Mouse (Mus musculus): Measurements from ENCODE around the gene Pfkp. TPM values are rescaled to one million over a fixed set of nuclear protein-coding genes. Genes with fewer than 3 reads are reported as not detected.

The Pfkp gene
- polyA plus RNA-seq, 1 experiment = 420 TPM

DNA sequence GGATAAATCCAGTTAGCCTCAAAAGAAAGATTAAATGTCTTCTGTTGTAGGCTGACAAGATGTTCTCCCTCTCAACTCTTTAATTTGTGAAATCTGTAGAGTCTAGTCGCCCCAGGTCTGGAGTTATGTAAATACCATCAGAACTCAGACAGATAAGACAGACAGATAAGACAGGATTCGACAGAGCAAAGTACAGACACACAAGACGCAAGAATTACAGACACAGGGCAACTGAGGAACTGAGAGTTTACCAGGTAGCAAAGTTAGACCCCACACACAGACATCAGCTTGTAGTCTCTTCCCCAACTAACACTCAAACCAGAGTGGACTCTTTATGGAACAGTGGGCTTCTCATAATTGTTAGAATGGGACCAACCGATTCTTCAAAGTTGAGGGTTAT, 15.6 kb downstream of the Pfkp start:
- Histone ChIP-seq H3K4me3 (ENCODE audit: insufficient read depth, low read depth, low read length) (no peak overlapping the region), H3K4me1 (ENCODE audit: control insufficient read depth, insufficient read depth, low read length) (peaks cover 29% of the 10 kb centered on the region), H3K27ac (ENCODE audit: insufficient read depth, low read depth, low read length) (0 out of 2 replicates have a peak overlapping the region, but pooled peaks have one; percentile 45)
- TF ChIP-seq POLR2A (IDR thresholded peaks at IDR 0.05; ENCODE audit: insufficient read depth, low read depth, low read length) = no peak
- no peak for TF ChIP-seq CTCF (IDR thresholded peaks at IDR 0.05; ENCODE audit: insufficient read depth, low read depth, low read length)
- WGBS = 77% methylated on average over 4 of the region's 4 CpGs

DNA sequence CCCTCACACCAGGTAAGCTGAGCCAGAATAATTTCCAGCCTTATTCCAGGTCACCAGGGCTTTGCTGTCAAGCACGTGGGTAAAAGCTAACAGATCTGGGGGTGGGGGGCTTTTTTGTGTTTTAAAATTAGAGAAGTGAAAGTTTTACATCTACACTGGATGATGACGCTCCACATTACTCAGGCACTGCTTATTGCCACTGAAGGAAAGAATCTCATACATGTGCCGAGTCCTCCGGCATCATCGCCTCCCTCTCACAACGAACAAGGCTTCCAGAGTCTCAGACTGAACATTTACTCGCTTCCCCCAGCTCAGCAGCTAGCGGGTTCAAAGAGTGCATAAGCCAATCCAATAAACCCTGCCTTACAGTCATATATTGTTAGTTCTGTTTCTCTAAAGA, 16.1 kb downstream of the Pfkp start:
- TF ChIP-seq POLR2A (IDR thresholded peaks at IDR 0.05; ENCODE audit: insufficient read depth, low read depth, low read length) (no peak), CTCF (IDR thresholded peaks at IDR 0.05; ENCODE audit: insufficient read depth, low read depth, low read length) (no peak)
- WGBS = 49% methylated on average over 8 of the region's 8 CpGs
- H3K27ac ChIP-seq (ENCODE audit: insufficient read depth, low read depth, low read length) = 0 out of 2 replicates have a peak overlapping the region, but pooled peaks have one; percentile 42
- H3K4me3 ChIP-seq (ENCODE audit: insufficient read depth, low read depth, low read length) = no peak overlapping the region
- peaks cover 29% of the 10 kb centered on the region for H3K4me1 ChIP-seq (ENCODE audit: control insufficient read depth, insufficient read depth, low read length)

DNA sequence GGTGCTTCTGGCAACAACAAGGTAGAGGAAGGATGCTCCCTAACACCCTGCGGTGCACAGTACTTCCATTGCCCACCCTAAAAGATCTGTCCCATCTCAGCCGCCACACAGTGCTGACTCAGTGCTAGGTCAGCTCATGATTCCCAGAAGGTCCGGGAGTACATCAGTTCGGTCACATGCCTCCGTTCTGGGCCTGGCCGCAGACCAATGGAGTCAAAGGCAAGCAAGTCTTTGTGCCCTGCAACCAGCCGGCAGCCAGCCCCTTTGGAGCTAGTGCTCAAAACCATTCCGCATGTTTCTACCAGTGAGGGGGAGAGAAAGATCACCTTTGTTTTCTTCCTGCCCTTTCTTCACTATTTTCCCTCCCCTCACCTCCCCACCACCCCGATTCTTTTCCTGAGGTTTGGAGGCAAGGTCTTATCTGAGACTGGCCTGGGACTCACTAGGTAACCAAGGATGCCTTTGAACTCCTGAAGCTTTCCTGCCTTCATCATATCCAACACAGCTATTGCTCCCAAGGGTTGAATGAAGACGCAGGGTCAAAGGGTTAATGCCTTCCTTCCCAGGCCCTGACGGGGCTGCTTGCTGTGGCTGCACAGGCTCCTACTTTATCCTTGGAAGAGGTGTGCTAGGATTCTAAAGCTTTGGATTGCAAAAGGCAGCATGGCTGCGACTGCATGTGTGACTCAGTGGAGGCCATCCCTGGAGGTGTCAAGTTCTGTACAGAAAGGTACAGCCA, 16.6 kb downstream of the Pfkp start:
- Histone ChIP-seq H3K4me1 (ENCODE audit: control insufficient read depth, insufficient read depth, low read length) (peaks cover 29% of the 10 kb centered on the region), H3K4me3 (ENCODE audit: insufficient read depth, low read depth, low read length) (no peak overlapping the region), H3K27ac (ENCODE audit: insufficient read depth, low read depth, low read length) (peak overlapping the region; percentile 42; the same call in 1 of the 2 replicates)
- WGBS = 78% methylated on average over 12 of the region's 12 CpGs
- TF ChIP-seq POLR2A (IDR thresholded peaks at IDR 0.05; ENCODE audit: insufficient read depth, low read depth, low read length) = no peak
- no peak for TF ChIP-seq CTCF (IDR thresholded peaks at IDR 0.05; ENCODE audit: insufficient read depth, low read depth, low read length)

DNA sequence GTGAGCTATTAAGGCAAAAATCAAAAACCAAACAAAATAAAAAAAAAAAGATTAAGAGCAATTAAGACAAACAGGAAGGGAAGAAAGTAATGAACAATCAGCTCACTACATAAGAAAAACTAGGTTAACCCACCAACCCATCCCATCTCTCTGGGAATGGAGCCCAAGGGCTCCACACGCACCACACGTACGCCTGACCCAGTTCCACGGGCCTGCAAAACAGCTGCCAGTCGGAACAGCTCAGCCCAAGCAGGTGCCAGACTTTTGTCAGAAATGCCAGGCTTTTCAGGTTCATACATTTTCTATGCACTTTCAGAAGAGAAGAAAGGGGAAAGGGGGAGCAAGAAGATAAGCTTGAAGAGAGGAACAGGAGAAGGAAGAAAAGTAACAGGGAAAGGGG, 17.9 kb downstream of the Pfkp start:
- WGBS = 62% methylated on average over 5 of the region's 5 CpGs
- H3K4me3 ChIP-seq (ENCODE audit: insufficient read depth, low read depth, low read length) = no peak overlapping the region
- H3K27ac ChIP-seq (ENCODE audit: insufficient read depth, low read depth, low read length) = no peak overlapping the region
- no peak for TF ChIP-seq POLR2A (IDR thresholded peaks at IDR 0.05; ENCODE audit: insufficient read depth, low read depth, low read length)
- TF ChIP-seq CTCF (IDR thresholded peaks at IDR 0.05; ENCODE audit: insufficient read depth, low read depth, low read length) = no peak
- H3K4me1 ChIP-seq (ENCODE audit: control insufficient read depth, insufficient read depth, low read length) = peaks cover 29% of the 10 kb centered on the region

DNA sequence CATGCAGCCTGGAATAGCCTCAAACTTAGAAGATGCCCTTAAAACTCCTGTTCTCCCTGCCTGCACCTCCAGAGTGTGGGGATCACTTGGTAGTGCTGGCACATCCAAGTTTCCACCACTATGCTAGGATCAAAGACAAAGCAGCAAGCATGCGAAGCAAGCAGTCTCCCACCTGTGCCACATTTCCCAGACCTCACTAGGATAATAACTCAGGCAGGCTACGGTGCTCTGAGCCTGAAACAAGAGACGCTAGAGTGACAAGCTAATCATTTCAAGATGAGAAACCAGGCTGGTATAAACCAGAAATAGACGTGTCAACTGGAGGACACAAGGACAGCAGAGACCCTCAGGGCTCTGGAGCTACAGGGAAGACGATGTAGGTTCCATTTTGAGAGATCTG, 18.6 kb downstream of the Pfkp start:
- no peak for TF ChIP-seq POLR2A (IDR thresholded peaks at IDR 0.05; ENCODE audit: insufficient read depth, low read depth, low read length)
- 83% methylated on average over 5 of the region's 5 CpGs for WGBS
- Histone ChIP-seq H3K4me1 (ENCODE audit: control insufficient read depth, insufficient read depth, low read length) (peaks cover 31% of the 10 kb centered on the region), H3K27ac (ENCODE audit: insufficient read depth, low read depth, low read length) (no peak overlapping the region), H3K4me3 (ENCODE audit: insufficient read depth, low read depth, low read length) (no peak overlapping the region)

DNA sequence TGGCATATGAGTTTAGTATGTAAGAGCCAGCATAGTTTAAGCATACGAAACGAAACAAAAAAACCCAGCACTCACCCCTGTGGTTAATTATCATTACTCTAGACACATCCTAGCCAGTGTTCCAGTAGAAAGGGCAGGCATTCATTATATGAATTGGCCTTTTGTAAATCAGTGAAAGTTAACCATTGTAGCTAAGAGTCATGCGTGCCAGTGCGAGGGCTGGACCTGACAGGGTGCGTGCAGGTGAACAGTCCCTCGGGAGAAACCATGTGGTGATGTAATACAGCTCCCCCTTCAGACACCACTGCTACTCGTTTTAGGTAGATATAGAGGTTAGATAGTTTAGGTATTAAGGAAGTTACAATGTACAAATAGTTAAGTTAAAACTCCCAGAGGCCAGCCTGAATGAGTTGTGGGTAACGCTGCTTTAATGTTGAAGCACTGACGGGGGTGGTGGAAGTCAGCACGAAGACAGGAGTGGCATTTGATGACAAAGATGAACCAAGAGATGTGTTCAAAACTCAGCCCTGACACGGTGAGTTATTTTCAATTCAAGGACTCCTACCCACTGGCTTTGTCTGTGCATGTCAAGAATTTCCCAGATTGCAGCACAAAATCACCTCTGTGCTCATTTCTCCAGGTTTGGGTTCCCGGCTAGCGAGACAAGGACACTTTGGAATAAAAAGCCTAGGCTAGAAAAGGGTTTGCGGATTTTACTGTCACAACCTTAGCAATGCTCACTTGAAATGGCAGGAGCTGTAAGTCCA, 19.4 kb downstream of the Pfkp start:
- Histone ChIP-seq H3K27ac (ENCODE audit: insufficient read depth, low read depth, low read length) (no peak overlapping the region), H3K4me1 (ENCODE audit: control insufficient read depth, insufficient read depth, low read length) (peaks cover 34% of the 10 kb centered on the region), H3K4me3 (ENCODE audit: insufficient read depth, low read depth, low read length) (no peak overlapping the region)
- WGBS = 81% methylated on average over 14 of the region's 14 CpGs
- TF ChIP-seq CTCF (IDR thresholded peaks at IDR 0.05; ENCODE audit: insufficient read depth, low read depth, low read length) (no peak), POLR2A (IDR thresholded peaks at IDR 0.05; ENCODE audit: insufficient read depth, low read depth, low read length) (no peak)

DNA sequence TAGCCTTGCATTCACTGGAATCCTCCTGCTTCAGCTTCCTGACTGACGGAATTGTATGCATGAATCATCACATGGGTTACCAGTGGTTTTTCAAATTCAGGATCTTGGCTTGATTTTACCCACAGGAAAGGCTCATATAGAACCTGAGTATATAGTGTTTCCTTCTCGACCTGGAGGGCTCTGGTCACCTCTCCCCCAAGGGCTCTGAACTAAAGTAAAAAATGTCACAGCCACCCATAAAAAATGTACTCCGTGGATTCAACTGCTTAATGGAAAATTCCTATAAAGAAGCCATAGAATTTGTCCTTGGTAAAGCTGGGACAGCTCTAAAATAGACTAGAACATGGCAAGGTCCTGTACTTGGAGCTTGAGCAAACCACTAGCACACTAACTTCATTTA, 20.3 kb downstream of the Pfkp start:
- Histone ChIP-seq H3K4me3 (ENCODE audit: insufficient read depth, low read depth, low read length) (no peak overlapping the region), H3K4me1 (ENCODE audit: control insufficient read depth, insufficient read depth, low read length) (peaks cover 24% of the 10 kb centered on the region), H3K27ac (ENCODE audit: insufficient read depth, low read depth, low read length) (no peak overlapping the region)
- no peak for TF ChIP-seq POLR2A (IDR thresholded peaks at IDR 0.05; ENCODE audit: insufficient read depth, low read depth, low read length)
- TF ChIP-seq CTCF (IDR thresholded peaks at IDR 0.05; ENCODE audit: insufficient read depth, low read depth, low read length) = no peak
- 93% methylated on average over 3 of the region's 3 CpGs for WGBS

DNA sequence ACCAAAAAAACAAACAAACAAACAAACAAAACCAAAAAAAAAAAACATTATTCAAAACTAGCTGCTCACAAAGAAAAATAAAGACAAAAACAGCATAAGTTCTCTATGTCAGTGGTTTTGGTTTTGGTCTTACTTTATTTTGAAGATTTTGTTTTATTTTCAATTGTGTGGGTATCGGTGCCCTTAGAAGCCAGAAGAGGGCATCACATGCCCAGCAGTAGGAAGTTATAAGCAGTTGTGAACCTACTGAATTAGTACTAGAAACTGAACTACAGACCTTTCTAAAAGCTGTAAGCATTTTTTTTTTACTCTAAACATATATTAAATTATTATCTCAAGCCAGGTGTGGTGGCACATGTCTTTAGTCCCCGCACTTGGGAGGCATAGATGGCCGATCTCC, 21.2 kb downstream of the Pfkp start:
- WGBS = 94% methylated on average over 3 of the region's 3 CpGs
- no peak overlapping the region for H3K27ac ChIP-seq (ENCODE audit: insufficient read depth, low read depth, low read length)
- H3K4me3 ChIP-seq (ENCODE audit: insufficient read depth, low read depth, low read length) = no peak overlapping the region
- TF ChIP-seq POLR2A (IDR thresholded peaks at IDR 0.05; ENCODE audit: insufficient read depth, low read depth, low read length) (no peak), CTCF (IDR thresholded peaks at IDR 0.05; ENCODE audit: insufficient read depth, low read depth, low read length) (no peak)
- peaks cover 25% of the 10 kb centered on the region for H3K4me1 ChIP-seq (ENCODE audit: control insufficient read depth, insufficient read depth, low read length)

DNA sequence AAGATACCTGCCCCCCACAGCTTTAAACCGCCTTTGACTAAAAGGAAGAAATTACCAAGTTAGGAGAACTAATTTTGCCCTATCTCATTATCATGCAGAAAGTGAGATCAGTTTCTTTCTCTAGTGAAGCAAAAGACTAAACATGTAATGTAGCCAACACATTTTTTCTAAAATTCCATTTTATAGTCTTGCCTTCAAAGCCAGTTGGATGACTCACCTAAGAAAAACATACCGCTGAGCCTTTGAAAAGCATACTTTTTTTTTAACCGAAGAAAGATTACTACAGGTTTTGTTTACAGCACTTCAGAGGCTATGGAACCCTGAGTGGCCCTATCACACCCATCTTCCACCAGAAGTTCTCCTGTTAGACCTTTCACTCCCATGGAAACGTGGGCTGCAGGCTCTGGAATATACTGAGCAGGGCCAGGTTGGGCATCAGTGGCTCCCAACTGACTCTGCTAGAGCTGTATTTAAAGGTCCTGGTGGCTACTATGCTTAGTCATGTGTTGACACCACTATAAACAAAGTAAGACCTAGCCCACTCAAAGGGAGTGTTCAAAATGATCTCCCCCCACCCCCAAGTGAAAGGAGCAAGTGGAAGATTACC, 22.0 kb downstream of the Pfkp start:
- 21% methylated on average over 4 of the region's 4 CpGs for WGBS
- H3K4me3 ChIP-seq (ENCODE audit: insufficient read depth, low read depth, low read length) = no peak overlapping the region
- H3K27ac ChIP-seq (ENCODE audit: insufficient read depth, low read depth, low read length) = no peak overlapping the region
- TF ChIP-seq CTCF (IDR thresholded peaks at IDR 0.05; ENCODE audit: insufficient read depth, low read depth, low read length) (no peak), POLR2A (IDR thresholded peaks at IDR 0.05; ENCODE audit: insufficient read depth, low read depth, low read length) (no peak)
- peaks cover 18% of the 10 kb centered on the region for H3K4me1 ChIP-seq (ENCODE audit: control insufficient read depth, insufficient read depth, low read length)

Measured in olfactory bulb, adult 2 months (tissue).